ENCODE assay signal across 20 mouse cellular contexts in genomic region chr4:41622071-41622470, GRCm38 (mm10). TPM values are rescaled to one million over a fixed set of nuclear protein-coding genes. Genes with fewer than 3 reads are reported as not detected.
"Had no signal": no experiment of that assay in that cellular context is flagged by ENCODE, and none has a peak within 500 bp of the region (broad histone marks: within the 10 kb centered on the region; RNA-seq: fewer than 3 reads in every experiment).

No protein-coding gene starts in this region.

- ATAC-seq: lung, postnatal 0 days; midbrain, embryonic 13.5 days; midbrain, embryonic 15.5 days had no signal

- H3K36me3 ChIP-seq: lung, embryonic 15.5 days; midbrain, embryonic 13.5 days; midbrain, embryonic 15.5 days; neural tube, embryonic 12.5 days; stomach, embryonic 15.5 days had no signal

- H3K4me1 ChIP-seq: lung, embryonic 15.5 days; megakaryocyte, embryonic 14.5 days; stomach, embryonic 15.5 days had no signal

- DNase-seq: lung, adult 2 months; lung, postnatal 14 days; lung, postnatal 36 days; right cerebral cortex, postnatal 14 days; thymus, adult 2 months; thymus, postnatal 25 days; thymus, postnatal 4 days had no signal

- H3K9me3 ChIP-seq: lung, embryonic 15.5 days; midbrain, embryonic 13.5 days; midbrain, embryonic 15.5 days; neural tube, embryonic 12.5 days; stomach, embryonic 15.5 days had no signal

- H3K27ac ChIP-seq: lung, embryonic 15.5 days; macrophage; midbrain, embryonic 13.5 days; midbrain, embryonic 15.5 days; neural tube, embryonic 12.5 days; stomach, embryonic 15.5 days; stomach, postnatal 0 days had no signal

- H3K27me3 ChIP-seq: lung, embryonic 15.5 days; midbrain, embryonic 15.5 days; stomach, embryonic 15.5 days had no signal

- H3K9ac ChIP-seq: lung, embryonic 15.5 days; midbrain, embryonic 13.5 days; midbrain, embryonic 15.5 days; neural tube, embryonic 12.5 days; stomach, embryonic 15.5 days had no signal

- H3K4me3 ChIP-seq: lung, embryonic 15.5 days; megakaryocyte, embryonic 14.5 days; midbrain, embryonic 13.5 days; midbrain, embryonic 15.5 days; neural tube, embryonic 12.5 days; stomach, embryonic 15.5 days had no signal

- H3K4me2 ChIP-seq: lung, embryonic 15.5 days; midbrain, embryonic 11.5 days; midbrain, embryonic 13.5 days; midbrain, embryonic 15.5 days; neural tube, embryonic 12.5 days; stomach, embryonic 15.5 days had no signal

RNA-seq across cellular contexts. Expression of gene Enho, which starts 18.1 kb away (rescaled TPM):
- total RNA-seq: megakaryocyte progenitor cell, adult 5-6 weeks; monocyte, adult 5-6 weeks; neutrophil, adult 5-6 weeks had no signal

RNA-seq across cellular contexts. Expression of gene Dnaic1, which starts 52.5 kb away (rescaled TPM):
- total RNA-seq: monocyte, adult 5-6 weeks; neutrophil, adult 5-6 weeks had no signal
